Mouse (Mus musculus): ENCODE measurements at regions not wholly inside any gene's neighbourhood (a gene's known extent, or its start where the extent isn't known, plus 50 kb on each side); places are given as distances from the start of the nearest gene placed in this dataset.

- TF ChIP-seq CTCF (IDR thresholded peaks at IDR 0.05; ENCODE audit: low read depth) (no peak), EP300 (IDR thresholded peaks at IDR 0.05; ENCODE audit: low read depth) (no peak)
These were observed 291.7 kb upstream of the Eif4g2 start for GRCm38 (mm10) chr7:111374534-111374933.

Data from liver, embryonic 14.5 days (tissue).